Mouse (Mus musculus): ENCODE results near the gene Mbtps2. TPM values are rescaled to one million over a fixed set of nuclear protein-coding genes. Genes with fewer than 3 reads are reported as not detected.
A peak's percentile ranks its signal among the peaks of the same experiment; 100 is the strongest.

Gene Mbtps2
- polyA plus RNA-seq (2012; rRNA removed): 24.8 and 26.2 TPM in 2 replicates

- peak; percentile 12 to 50 for DNase-seq (ENCODE audit: extremely low spot score in 1 of 2, low spot score in 1 of 2)
These were observed at the start of gene Mbtps2 for GRCm38 (mm10) chrX:157598186-157598996. TSS of gene Mbtps2 (minus strand) at chrX:157598715.

DNA sequence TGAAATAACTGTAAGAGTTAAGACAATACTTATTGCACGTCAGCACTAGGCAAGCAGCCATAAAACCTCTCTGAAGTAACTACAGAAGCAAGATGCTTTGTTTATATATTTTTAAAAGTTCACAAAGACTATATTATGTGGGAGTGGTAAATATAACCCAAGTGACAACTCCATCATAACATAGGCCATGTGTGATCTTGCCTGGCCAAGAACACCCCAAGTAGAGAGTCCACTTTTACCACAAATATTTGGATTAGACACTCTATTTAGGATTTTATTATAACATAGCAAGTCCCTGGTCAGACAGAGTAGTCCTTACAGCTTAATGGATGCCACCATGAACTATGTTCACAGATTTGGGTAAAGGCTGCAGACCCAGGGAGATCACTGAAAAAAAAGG is 47.9 kb upstream of the Mbtps2 start:
- DNase-seq (ENCODE audit: extremely low spot score in 1 of 2, low spot score in 1 of 2): no peak

DNA sequence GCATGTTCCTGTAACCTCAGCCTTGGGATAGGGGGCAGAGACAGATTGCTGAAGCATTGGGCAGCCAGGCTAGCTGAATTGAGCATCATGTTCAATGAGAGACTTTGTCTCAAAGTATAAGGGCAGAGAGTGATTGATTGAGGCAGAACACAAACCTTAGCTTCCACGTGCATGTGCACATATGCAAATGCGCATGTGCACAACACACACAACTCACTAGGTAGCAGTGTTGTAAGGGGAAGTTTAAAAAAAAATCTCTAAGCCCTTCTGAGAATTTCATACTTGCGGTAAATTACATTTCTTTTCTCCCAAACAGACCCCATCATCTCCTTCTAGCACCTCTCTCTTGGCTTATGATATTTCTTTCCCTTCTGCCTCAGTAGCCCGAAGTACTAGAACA is 46.2 kb upstream of the Mbtps2 start:
- no peak for DNase-seq (ENCODE audit: extremely low spot score in 1 of 2, low spot score in 1 of 2)

GRCm38 (mm10) chrX:157644300-157644699 is 45.8 kb upstream of the Mbtps2 start:
- peak in 1 of 2 experiments; percentile 43 for DNase-seq (ENCODE audit: extremely low spot score in 1 of 2, low spot score in 1 of 2)

DNA sequence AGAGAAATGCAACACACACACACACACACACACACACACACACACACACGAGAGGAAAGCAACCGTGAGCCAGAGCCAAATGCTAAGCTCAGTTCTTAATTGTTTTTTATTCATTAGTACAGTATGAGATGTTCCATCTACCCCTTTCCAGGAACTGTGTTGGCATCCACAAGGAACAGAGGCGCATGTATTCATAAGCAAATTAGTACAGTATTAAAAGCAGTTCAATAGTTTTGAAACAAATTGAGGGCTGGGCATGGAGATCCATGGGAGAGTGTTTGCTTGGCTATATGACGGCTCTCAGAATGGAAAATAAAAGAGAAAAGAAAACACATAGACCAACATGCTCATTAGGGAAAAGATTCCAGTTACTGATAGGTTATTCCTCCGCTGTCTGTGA is 44.3 kb upstream of the Mbtps2 start:
- DNase-seq (ENCODE audit: extremely low spot score in 1 of 2, low spot score in 1 of 2): no peak

DNA sequence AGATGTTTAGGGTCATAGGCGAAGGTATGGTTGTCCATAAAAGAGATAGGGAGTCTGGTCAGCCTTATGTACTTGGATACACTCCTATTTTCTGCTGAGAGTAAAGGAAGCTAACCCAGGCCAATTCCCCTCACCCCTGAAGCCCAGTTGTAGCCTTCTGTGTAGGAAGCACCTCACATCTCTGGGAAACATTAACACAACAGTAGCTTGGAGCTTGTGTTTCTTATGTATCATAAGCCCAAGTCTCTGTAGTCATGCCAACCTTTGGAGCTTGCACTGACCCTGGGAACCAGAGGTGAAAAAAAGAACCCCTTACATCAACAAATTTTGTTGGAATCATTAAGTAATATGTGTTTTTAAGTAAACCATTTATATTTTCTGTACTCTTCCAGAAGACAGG is 38.7 kb upstream of the Mbtps2 start:
- DNase-seq (ENCODE audit: extremely low spot score in 1 of 2, low spot score in 1 of 2): no peak

DNA sequence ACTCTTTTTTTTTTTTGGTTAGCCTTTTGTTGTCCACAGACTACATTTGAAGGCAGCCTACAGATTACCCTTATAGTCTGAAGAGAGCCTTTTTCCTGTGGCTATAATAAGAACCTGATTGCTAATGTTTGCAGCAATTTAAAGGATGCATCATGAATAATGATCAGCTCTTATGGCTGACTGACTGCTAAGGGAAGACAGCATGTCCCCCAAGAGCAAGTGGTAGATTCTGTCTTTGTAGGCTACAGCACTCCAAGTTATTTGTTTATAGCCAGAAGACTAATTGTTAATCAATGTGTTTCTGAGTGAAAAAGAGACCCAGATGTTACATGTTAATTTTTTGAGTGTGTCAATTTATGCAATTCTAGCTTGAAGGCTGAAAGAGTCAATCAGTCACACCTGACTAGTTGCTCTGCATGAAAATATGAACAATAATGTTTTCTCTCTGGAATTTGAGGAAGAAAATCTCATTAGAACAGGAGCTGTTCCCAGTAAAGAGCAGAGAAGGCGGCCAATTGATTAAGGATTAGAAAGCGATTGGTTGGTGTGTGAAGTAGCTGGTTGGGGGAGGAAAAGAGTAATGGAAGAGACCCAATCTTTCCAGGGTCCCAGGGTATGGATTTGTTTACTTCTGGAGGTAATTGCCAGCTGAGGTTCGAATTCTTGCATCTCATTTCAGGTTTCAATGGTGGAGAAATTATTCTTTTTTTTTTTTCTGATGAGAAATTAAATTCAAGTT is 35.3 kb upstream of the Mbtps2 start:
- DNase-seq (ENCODE audit: extremely low spot score in 1 of 2, low spot score in 1 of 2): no peak

- no peak for DNase-seq (ENCODE audit: extremely low spot score in 1 of 2, low spot score in 1 of 2)
These were observed 31.8 kb upstream of the Mbtps2 start for GRCm38 (mm10) chrX:157630341-157630740.

DNA sequence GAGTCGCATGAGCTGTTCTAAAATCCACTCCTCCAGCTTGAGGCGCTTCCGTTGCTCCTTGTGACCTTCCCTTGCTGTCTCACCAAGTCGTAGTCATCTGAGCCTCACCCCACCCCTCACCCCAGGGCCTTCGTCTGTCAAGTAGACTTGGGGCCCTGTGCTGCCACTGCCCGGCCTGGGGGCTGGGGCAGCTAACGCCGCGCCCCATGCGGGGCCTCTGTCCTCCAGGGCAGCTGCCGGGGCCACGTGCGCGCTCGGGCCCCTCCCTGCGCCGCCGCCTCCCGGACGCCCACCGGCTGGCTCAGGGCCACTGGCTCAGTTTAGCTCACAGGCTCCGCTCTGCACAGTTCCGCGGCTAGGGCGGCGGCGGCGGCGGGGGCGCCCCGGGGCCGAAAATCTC is 14.4 kb upstream of the Mbtps2 start:
- DNase-seq (ENCODE audit: extremely low spot score in 1 of 2, low spot score in 1 of 2): peak in 1 of 2 experiments; percentile 27

DNA sequence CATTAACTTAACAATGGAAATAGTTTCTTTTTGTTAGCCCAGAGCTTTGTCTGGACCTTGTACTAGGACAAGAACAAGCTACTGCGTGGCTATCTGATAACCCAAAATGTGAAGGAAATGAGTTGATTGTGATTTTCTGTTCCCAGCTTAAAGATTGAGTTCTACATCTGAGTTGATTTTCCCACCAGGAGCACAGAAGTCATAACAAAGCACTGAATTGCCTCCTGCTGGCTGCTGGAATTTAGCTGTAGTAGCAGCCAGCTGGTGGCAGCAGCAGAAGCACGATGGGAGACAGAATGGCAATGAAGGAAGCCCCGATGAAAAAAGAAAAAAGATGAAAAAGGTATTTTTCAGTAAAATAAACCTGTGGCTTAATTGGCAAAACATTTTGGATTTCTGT is 2.9 kb upstream of the Mbtps2 start:
- peak in 1 of 2 experiments; percentile 36 for DNase-seq (ENCODE audit: extremely low spot score in 1 of 2, low spot score in 1 of 2)

GRCm38 (mm10) chrX:157597585-157598185 is 830 bp downstream of the Mbtps2 start:
- DNase-seq (ENCODE audit: extremely low spot score in 1 of 2, low spot score in 1 of 2): peak in 1 of 2 experiments; percentile 16

GRCm38 (mm10) chrX:157596802-157597201 is 1.7 kb downstream of the Mbtps2 start:
- DNase-seq (ENCODE audit: extremely low spot score in 1 of 2, low spot score in 1 of 2): no peak

DNA sequence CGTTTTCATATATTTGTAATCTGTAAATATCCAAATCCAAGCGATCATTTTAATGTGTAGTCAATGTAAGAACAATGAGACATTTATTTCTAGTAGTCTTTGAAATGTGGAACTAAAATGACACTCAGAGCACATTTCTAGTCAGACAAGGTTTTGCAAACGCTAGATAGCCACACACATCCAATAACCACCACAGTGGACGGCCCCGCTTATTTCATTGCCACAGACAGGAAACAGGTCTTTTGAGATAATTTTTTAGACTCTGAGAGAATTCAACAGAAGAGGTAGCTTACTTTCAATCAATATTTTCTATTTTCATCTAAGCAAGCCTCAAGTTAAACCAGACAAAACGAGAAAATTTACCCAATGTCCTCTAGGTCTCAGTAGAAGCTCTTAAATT is 2.6 kb downstream of the Mbtps2 start:
- DNase-seq (ENCODE audit: extremely low spot score in 1 of 2, low spot score in 1 of 2): no peak

- DNase-seq (ENCODE audit: extremely low spot score in 1 of 2, low spot score in 1 of 2): no peak
These were observed 3.9 kb downstream of the Mbtps2 start for GRCm38 (mm10) chrX:157594606-157595005.

DNA sequence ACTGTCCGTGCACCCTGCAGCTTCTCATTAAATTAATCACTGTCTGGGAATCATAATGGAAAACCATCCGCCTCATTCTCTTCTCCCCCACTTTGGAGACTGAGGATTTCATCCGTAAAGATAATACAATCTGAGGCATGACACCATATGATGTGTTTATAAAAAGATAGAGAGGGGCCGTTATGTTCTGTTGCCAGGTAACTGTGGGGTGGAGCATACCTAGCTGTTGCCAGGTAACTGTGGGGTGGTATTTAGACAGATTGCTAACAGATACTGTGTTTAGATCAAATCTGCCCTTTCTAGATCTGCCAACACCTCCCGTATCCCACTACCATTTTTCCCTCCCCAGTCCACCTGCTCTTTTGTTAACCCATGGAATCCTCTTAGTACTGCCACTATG is 11.5 kb downstream of the Mbtps2 start:
- no peak for DNase-seq (ENCODE audit: extremely low spot score in 1 of 2, low spot score in 1 of 2)

- no peak for DNase-seq (ENCODE audit: extremely low spot score in 1 of 2, low spot score in 1 of 2)
These were observed 12.1 kb downstream of the Mbtps2 start for GRCm38 (mm10) chrX:157586397-157586796.

- no peak for DNase-seq (ENCODE audit: extremely low spot score in 1 of 2, low spot score in 1 of 2)
These were observed 19.4 kb downstream of the Mbtps2 start for GRCm38 (mm10) chrX:157579108-157579614.

- DNase-seq (ENCODE audit: extremely low spot score in 1 of 2, low spot score in 1 of 2): no peak
These were observed 23.8 kb downstream of the Mbtps2 start for GRCm38 (mm10) chrX:157574683-157575082.

DNA sequence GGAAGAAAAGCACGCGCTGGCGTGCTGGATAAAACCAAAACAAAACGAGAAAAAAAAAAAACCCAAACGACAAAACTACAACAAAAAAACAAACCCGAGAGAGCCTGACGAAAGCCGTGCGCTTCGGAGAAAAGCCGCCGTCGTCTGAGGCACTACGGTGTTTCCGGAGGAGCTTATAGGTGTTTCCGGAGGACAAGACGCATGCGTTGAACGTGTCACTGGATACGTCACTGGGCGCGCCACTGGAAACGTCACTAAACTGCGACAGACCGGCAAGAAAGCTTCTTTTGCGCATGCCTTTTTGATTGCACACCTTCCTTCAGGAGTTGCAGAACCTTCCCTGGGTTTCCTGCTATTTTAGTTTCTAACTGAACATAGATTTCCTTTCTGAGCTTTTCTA is 29.7 kb downstream of the Mbtps2 start, which contains the start of gene Yy2:
TSS of gene Yy2 (minus strand) at position 146 of the 400 bp plus-strand sequence.
- DNase-seq (ENCODE audit: extremely low spot score in 1 of 2, low spot score in 1 of 2): no peak

DNA sequence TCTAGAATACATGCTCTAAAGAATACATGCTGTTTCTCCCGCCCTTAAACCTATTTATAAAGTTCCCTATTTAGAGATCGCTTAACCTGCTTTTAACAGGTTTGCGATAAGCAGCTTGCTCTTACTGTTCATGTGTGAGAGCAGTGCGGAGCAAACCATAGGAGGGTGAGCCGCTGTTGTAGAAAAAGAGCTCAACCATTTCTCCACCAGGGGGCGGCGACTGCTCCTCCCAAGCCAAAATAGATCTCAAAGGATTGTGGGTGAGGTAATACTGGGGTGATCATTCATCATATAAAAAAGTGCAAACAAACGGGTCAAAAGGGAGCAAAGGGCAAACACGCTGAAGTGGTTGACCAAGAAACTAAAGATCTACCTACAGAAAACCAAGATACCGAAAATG is 34.7 kb downstream of the Mbtps2 start:
- DNase-seq (ENCODE audit: extremely low spot score in 1 of 2, low spot score in 1 of 2): no peak

- DNase-seq (ENCODE audit: extremely low spot score in 1 of 2, low spot score in 1 of 2): no peak
These were observed 51.4 kb downstream of the Mbtps2 start for GRCm38 (mm10) chrX:157547082-157547481.

Measured in frontal cortex, adult 2 months (tissue).